Mouse (Mus musculus) ES-Bruce4 (cell line): ENCODE measurements around the gene Akap2.

ENCODE experiments used
- CTCF ChIP-seq: IDR thresholded peaks from one replicate; pipeline ENCODE4 v1.8.1; 2011; ENCODE audit warnings: low read depth, low read length
- EP300 ChIP-seq: IDR thresholded peaks from 2 replicates; pipeline ENCODE4 v1.6.1; 2011; ENCODE audit warnings: low read depth, low read length; ENCODE audit not compliant: insufficient read depth
- POLR2A ChIP-seq: IDR thresholded peaks from one replicate; pipeline ENCODE4 v1.8.1; 2011; ENCODE audit warnings: low read length; ENCODE audit not compliant: insufficient read depth

DNA sequence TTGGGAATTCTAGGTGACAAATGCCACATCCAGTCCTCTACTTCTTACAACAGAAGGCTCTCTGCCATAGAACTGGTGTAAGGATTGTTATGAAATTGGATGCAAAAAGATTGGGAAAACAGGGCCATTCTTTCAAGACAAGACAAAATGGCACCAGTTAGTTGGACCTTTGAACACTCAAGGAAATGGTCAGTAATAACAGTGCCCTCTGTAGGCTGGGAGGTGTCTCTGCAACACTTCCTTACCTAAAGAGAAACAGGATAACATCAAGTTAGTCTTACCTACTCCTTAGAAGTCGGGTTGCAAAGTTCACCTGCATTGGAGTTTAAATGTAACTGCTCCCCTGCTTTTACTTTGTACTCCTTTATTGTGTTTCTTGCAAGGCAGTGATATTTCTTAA lies 1.9 kb downstream of the Akap2 start:
- no peak for TF ChIP-seq CTCF
- TF ChIP-seq POLR2A, result no peak
- TF ChIP-seq EP300, result no peak
